Mouse (Mus musculus): ENCODE results near the gene Cacng5.

The Cacng5 gene

GRCm38 (mm10) chr11:107887342-107887741, 27.5 kb downstream of the Cacng5 start:
- no peak for DNase-seq (ENCODE audit: low spot score in 2 of 2)

DNA sequence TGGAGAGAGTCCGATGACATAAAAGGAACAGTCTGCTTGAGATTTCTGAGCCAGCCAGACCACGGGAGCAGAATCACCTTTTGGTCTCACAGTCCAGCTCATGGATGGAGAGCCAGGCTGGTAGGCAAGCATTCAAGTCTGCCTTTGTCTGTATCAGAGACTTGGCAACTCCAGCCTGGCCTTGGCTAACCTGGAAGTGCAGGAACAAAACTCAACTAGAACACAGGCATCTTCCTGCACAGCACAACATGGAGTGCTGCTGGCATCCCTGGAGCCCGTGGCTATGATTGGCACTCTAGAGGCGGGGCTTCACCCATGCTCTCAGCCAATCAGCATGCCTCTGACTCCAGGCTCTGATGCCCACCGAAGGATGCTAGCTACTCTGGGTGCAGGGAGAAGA, 38.0 kb downstream of the Cacng5 start:
- DNase-seq (ENCODE audit: low spot score in 2 of 2) = no peak

DNA sequence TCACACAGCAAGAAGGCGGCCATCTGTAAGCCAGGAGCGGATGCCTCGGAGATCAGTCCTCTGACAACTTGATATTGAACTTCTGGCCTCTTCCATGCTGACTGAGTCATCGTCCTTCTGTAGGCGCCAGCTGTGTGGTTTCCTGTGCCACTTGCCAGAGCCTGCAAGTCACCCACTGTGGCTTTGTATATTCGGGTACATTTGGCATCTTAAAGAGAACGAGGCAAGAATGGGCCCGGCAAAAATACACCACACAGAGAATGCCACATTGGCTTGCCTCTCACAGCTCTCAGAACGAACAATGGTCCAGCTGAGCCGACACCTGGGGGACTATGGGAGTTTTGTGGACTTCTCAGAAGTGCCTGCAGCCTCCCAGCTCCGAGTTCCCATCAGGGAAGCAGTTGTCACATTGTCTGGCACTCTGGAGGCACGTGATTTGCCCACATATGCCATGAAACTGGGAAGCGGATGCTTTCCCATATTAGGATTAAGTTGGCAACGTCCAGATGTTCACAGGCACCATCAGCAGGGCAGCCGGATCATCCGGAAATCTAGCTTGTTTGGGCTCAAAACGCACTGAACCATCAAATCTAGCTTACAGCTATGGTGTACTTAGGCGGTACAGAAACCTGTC, 38.9 kb downstream of the Cacng5 start:
- DNase-seq (ENCODE audit: low spot score in 2 of 2) = no peak

DNA sequence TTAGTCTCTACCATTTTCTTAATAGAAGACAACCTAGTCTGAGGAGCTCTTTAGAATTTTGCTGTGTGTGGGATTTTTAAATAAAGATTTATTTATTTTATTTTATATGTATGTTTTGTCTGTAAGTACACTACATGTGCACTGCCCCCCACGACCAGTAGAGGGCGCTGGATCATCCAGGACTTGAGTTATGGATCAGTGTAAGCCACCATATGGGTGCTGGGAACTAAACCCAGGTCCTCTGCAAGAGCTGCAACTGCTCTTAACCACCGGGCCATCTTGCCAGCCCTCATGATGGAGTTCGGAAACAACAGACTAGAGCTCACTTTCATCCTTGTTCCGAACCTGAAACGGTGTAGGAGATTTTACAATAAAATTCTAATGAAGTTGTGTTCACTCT, 42.1 kb downstream of the Cacng5 start:
- no peak for DNase-seq (ENCODE audit: low spot score in 2 of 2)

- DNase-seq (ENCODE audit: low spot score in 2 of 2) = peak; percentile 46 to 48
Measured at GRCm38 (mm10) chr11:107867509-107867908, 47.3 kb downstream of the Cacng5 start.

DNA sequence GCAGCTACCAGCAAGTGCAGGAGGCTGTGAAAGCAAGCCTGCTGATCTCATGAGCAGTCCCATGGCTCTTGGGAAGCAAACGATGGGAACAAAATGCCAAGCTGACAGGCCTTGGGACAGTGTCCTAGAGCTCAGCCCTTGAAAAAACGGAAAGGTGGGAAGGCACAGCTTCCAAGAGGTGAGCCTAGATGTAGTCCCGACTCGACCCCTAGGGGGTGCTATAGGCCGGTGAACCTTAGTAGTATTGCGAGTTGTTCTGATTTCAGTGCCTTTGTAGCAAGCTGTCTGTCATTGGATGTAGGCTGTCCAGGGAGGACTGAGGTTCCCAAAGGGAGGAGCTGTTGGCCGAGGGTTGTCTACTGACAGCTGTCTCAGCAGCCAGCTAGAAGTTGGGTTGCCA, 49.7 kb downstream of the Cacng5 start:
- peak; percentile 54 to 74 for DNase-seq (ENCODE audit: low spot score in 2 of 2)

DNA sequence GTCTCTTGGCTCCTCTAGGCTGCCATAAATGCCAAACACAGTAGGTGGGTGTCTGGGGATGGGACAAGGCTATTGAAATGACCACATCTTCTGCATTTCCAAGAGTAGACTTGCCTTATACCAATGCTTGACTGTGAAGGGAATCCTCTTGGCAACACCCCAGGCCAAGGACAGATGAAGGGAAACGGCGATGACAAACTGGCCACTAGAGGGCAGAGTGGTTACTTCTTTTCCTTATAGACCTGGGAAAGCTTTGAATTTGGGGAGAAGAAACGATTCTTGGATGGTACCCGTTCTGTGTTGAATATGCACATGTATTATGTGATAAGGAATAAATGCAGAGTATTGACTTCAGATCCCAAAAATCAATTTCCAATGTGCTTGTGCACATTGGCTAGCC, 50.8 kb downstream of the Cacng5 start:
- DNase-seq (ENCODE audit: low spot score in 2 of 2) = peak; percentile 54 to 76

DNA sequence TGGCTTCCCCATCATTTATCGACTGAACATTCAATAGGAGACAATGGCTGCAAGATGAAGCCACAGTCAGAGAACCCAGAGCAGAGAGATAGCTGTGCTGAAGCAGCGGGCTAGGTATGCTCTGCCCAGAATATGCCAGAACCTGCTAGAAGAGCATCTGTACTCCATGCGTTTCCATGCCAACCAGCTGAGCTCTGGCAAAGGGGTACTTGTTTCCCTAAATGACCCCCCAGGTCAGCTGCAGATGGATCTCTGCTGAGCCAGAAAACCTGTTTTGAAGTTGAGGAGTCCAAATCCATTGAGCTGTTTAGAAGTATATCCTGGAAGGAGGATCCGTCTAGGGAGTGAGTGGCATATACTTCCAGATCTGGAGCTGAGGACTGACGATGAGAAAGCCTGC, 53.1 kb downstream of the Cacng5 start:
- DNase-seq (ENCODE audit: low spot score in 2 of 2) = no peak

- DNase-seq (ENCODE audit: low spot score in 2 of 2) = no peak
Measured at GRCm38 (mm10) chr11:107859871-107860270, 55.0 kb downstream of the Cacng5 start.

DNA sequence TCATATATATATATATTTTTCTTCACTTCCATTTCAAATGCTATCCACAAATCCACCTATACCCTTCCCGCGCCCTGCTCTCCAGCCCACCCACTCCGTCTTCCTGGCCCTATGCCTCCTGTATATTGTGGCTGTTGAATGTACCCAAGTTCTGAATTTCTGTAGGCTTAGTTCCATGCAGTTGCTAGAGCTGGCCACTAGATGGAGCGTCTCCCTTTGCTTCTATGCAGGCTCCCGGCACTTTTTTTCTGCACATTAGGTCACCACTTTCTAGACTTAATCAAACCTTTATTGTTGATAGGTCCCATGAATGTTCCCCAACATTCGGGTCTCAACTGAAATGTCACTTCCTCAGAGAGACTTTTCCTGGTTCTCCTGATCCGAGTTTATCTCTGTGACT, 55.6 kb downstream of the Cacng5 start:
- DNase-seq (ENCODE audit: low spot score in 2 of 2) = peak in 1 of 2 experiments; percentile 52

DNA sequence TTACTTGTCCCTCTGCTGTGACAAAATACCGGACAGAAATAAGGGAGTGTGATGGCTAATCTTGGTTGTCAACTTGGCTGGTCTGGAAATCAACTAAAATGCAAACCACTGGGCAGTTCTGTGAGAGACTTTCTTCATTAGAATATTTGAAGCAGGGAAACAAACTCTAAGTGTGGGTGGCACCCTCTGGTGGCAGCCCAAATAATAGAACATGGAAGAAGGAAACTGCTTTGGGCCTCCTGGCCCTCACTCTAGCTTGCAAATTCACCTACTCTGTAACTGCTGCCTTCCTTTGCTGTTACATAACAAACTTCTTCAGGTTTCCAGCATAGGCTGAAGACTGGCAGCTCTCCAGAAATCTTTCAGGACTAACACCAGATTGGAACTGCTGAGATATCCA, 61.8 kb downstream of the Cacng5 start:
- peak; percentile 52 to 73 for DNase-seq (ENCODE audit: low spot score in 2 of 2)

- DNase-seq (ENCODE audit: low spot score in 2 of 2) = no peak
Measured at GRCm38 (mm10) chr11:107849621-107850020, 65.2 kb downstream of the Cacng5 start.

DNA sequence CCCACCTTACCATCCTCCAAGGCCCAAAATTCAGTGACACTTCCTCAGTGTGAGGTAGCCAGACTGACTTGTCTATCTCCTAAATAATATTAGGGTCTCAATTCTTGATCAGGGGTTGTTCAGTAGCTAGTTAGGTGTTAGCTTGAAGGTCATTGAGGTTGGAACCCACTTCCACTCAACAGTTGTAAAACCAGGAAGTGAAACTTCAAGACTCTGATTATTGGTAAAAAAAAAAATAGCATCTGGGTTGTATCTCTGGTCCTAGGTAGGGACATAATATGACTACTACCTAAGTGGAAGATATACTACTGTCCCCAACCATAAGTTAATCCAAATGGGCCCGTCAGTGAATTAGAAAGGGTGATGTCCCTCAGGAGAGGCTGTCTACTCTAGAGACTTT, 70.7 kb downstream of the Cacng5 start:
- no peak for DNase-seq (ENCODE audit: low spot score in 2 of 2)

GRCm38 (mm10) chr11:107833351-107834040, 81.4 kb downstream of the Cacng5 start:
- DNase-seq (ENCODE audit: low spot score in 2 of 2) = no peak
